Mouse (Mus musculus): ENCODE data around the gene Tekt4.

DNA sequence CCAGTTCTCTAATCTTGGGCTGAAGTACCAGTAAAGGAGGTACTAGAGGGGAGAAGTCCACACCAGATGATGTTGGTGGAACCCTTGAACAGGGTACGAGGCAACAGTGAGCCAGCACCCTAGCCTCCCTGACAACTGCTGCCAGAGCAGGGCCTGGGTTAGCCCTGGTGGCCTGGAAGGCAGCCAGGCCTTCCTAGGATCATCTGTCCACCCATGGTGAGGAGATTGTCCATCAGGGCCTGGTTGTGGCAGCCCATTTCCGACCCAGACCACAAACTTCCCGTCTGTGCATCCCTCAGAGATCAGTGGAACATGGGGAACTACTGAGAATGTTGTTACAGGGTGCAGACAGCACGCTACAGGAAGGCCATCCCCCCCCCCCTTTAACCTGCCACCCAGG, 48.2 kb downstream of the Tekt4 start:
- TF ChIP-seq POLR2A (IDR thresholded peaks at IDR 0.05; ENCODE audit: control insufficient read depth, low read depth, low read length) (no peak), CTCF (IDR thresholded peaks at IDR 0.05; ENCODE audit: control insufficient read depth, insufficient read depth, insufficient replicate concordance, low read depth, low read length) (no peak)

Measured in testis, adult 2 months (tissue).